Mouse (Mus musculus): ENCODE results near the gene Tcp10c.
"Not testable (repeated sequence)": the region's sequence is repeated elsewhere in the genome, so short reads cannot be mapped to it uniquely, and the experiment has no call there.

- not testable (repeated sequence) for TF ChIP-seq CTCF (IDR thresholded peaks at IDR 0.05; ENCODE audit: low read depth, low read length); POLR2A (IDR thresholded peaks at IDR 0.05; ENCODE audit: borderline replicate concordance, low read depth, low read length)
These were observed 16.4 kb upstream of the Tcp10c start for GRCm38 (mm10) chr17:13337931-13338330.

Measured in bone marrow macrophage, adult 2 months (primary cell).